Mouse (Mus musculus): ENCODE measurements around the gene Dhrs3. TPM values are rescaled to one million over a fixed set of nuclear protein-coding genes. Genes with fewer than 3 reads are reported as not detected.

Dhrs3 gene
- polyA plus RNA-seq, 1 experiment from 2014 or later: 77.3 TPM

DNA sequence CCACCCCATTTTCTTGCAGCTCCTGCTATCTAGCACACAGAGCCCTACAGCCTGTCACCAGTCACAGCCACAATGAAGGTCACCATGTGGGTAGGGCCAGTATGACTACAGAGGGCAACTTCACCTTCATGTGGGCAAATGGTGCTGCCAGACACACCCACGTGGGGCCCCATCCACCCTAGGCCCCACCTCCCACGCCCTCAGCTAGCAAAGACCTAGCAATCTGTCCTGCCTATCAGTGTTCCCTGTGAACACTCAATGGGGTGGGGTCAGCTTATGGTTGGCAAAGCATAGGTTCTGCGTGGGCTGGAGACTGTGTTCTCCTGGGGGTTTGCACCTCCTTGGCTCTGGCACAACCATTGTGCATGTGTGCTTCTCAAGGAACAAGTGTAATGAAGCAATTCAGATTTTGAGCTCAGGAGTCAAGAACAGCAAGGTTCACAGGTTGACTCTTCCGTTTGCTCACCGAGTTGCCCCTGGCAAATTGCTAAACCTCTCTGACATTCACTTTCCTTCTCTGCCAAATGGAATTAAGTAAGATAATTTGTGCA, 9.0 kb downstream of the Dhrs3 start:
- Histone ChIP-seq H3K9me3 (no peaks in the 10 kb centered on the region), H3K27me3 (replicated peaks) (no peaks in the 10 kb centered on the region), H3K36me3 (peaks cover 15% of the 10 kb centered on the region), H3K4me2 (replicated peaks) (no peak overlapping the region), H3K4me1 (peaks cover 11% of the 10 kb centered on the region), H3K4me3 (no peak overlapping the region), H3K9ac (no peak overlapping the region), H3K27ac (no peak overlapping the region)
- WGBS: 87% methylated on average over 5 of the region's 5 CpGs
- ATAC-seq (ENCODE audit: low FRiP score, low read depth): no peak

DNA sequence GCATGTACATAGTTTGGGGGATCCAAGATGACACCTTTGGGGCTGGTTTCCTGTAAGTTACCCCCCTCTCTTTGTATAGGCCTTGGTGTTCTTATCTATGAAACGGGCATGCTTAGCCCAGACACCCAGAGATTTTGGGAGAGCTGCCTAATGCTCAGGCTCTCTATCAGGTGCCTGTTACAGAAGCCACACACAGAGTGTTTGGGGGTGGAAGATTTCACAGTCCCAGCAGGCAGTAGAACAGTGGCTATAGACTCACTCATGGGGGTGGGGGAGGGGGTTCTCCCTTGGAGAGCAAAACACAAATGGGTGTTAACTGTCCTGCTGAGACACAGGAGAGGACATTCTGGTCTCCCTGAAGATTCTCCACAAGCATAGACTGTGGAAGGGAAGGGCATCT, 10.5 kb downstream of the Dhrs3 start:
- H3K9me3 ChIP-seq: no peaks in the 10 kb centered on the region
- H3K4me2 ChIP-seq (replicated peaks): no peak overlapping the region
- no peaks in the 10 kb centered on the region for H3K27me3 ChIP-seq (replicated peaks)
- 97% methylated on average over 1 of the region's 1 CpGs for WGBS
- no peak for ATAC-seq (ENCODE audit: low FRiP score, low read depth)
- H3K4me1 ChIP-seq: peaks cover 8% of the 10 kb centered on the region; the same call in 1 of the 2 replicates
- peaks cover 15% of the 10 kb centered on the region for H3K36me3 ChIP-seq
- H3K27ac ChIP-seq: no peak overlapping the region
- H3K9ac ChIP-seq: no peak overlapping the region
- no peak overlapping the region for H3K4me3 ChIP-seq

DNA sequence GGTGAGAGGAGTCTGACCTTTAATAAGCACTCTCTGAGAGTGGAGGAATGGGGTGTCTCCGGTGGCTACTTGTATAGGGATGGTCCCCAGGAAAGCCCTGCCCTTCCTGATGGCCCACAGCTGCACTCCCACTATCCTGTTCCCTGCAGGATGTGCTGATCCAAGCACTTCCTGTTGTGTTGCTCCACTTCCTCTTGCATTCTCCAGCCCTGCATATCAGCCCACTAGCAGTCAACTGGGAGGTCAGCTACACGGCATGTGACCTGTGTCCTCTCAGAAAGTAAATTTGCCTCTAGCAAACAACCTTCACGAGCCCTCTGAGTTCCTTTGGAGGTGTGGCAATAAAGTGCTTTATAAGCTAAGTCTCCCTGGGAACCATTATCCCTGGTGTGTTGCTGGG, 11.3 kb downstream of the Dhrs3 start:
- H3K36me3 ChIP-seq: peaks cover 11% of the 10 kb centered on the region; the same call in 1 of the 2 replicates
- H3K4me2 ChIP-seq (replicated peaks): no peak overlapping the region
- no peaks in the 10 kb centered on the region for H3K9me3 ChIP-seq
- no peak for ATAC-seq (ENCODE audit: low FRiP score, low read depth)
- no peak overlapping the region for H3K4me3 ChIP-seq
- WGBS: 66% methylated on average over 3 of the region's 3 CpGs
- H3K9ac ChIP-seq: no peak overlapping the region
- H3K27ac ChIP-seq: no peak overlapping the region
- no peaks in the 10 kb centered on the region for H3K27me3 ChIP-seq (replicated peaks)
- H3K4me1 ChIP-seq: peaks cover 8% of the 10 kb centered on the region; the same call in 1 of the 2 replicates

DNA sequence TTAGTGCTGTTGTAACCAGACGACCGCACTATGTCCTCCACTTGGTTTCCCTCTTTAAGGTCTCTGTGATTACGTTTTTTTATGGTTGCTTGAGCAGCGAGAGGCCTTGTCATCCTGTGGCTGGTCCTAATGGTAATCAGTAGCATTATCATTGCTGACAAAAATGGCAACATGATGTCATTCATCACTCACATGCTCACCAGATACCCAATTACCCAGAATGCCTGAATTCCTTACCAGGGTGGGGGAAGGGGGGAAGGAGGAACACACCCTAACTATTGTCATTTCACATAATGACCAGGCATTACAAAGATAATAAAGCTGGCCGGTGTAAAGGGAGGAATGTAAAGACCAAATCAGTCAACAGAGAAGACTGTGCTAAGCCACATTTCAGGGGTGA, 12.5 kb downstream of the Dhrs3 start:
- Histone ChIP-seq H3K4me1 (peaks cover 8% of the 10 kb centered on the region; the same call in 1 of the 2 replicates), H3K36me3 (peaks cover 6% of the 10 kb centered on the region; the same call in 1 of the 2 replicates), H3K9me3 (no peaks in the 10 kb centered on the region), H3K9ac (no peak overlapping the region), H3K4me2 (replicated peaks) (no peak overlapping the region), H3K27me3 (replicated peaks) (no peaks in the 10 kb centered on the region), H3K4me3 (no peak overlapping the region), H3K27ac (no peak overlapping the region)
- no peak for ATAC-seq (ENCODE audit: low FRiP score, low read depth)
- 42% methylated on average over 5 of the region's 5 CpGs for WGBS

DNA sequence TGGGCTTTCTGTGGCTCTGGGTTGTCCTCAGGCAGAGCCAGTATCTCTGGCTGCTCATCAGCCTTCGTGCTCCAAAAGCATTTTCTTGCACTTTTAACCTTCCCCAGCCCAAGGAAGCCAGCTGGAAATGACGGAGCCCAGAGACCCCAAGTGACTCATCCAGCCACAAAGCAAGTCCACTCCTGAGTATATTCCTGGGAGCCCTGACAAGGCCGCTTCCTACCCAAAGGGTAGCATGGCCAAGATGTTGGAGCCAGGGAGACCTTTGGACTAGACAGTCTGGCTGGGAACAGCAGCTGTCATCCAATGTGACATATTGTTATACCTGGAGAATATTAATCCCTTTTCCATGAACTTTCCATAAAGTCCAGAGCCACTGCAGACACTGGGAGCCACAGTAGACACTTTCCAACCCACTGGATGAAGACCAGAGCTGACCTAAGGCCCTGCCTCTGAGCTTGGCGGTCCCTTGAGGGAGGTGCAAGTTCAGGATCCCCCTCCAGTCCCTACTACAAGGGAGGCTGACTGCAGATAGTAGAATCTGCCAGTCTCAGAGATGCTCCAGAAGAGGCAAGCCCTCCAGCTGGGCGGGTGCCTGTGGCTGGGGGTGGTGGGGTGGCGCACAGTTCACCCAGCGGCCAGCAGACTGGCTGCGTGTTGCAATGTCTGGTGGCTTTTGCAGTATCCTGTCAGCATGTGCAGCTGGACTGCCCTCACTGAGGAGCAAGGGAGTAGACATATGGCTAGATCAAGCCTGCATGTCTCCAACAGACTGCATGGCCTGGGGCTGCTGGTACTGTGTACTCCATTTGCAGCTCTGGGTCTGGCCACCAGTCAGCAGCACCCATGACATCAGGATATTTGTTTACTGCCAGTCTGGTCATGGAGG, 13.6 kb downstream of the Dhrs3 start:
- Histone ChIP-seq H3K9ac (no peak overlapping the region), H3K4me1 (peaks cover 8% of the 10 kb centered on the region; the same call in 1 of the 2 replicates), H3K4me3 (no peak overlapping the region), H3K27ac (no peak overlapping the region), H3K9me3 (no peaks in the 10 kb centered on the region), H3K36me3 (peaks cover 3% of the 10 kb centered on the region; the same call in 1 of the 2 replicates), H3K4me2 (replicated peaks) (no peak overlapping the region), H3K27me3 (replicated peaks) (no peaks in the 10 kb centered on the region)
- peak; percentile 73 for ATAC-seq (ENCODE audit: low FRiP score, low read depth)
- WGBS: 85% methylated on average over 8 of the region's 8 CpGs

DNA sequence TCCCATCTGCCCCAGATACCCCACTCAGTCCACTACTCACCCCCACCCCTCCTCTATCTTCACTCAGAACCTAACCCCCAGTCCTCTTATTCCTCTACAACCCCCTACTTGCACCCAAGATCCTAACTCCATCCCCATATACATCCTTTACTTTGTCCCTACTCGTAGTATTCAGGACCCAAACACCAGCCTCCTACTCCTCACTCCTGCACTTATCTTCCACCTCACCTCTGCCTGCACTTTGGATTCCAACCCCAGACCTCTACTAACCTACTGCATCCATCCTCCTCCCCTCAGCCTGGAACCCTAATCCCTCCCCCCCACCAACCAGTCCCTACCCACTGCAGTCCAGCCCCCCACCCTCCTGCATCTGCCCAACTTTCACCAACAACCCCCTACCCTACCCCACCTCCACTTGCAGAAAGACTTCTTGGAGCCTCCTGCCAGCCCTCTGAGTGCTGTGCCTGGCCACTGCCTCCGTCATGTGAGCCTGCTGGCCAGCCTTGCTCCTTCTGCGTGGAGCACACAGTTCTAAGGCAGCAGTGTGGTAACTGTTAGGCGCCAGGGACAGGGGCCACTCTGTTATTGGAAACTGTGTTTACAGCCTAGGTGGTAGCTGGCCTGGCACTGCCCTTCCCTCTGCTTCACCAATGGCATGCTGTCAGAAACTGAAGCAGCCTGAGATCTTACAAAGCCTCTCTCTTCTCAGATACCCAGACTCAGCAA, 14.5 kb downstream of the Dhrs3 start:
- WGBS: 86% methylated on average over 4 of the region's 4 CpGs
- H3K9me3 ChIP-seq: no peaks in the 10 kb centered on the region
- H3K4me3 ChIP-seq: no peak overlapping the region
- H3K4me1 ChIP-seq: peaks cover 8% of the 10 kb centered on the region; the same call in 1 of the 2 replicates
- H3K27ac ChIP-seq: no peak overlapping the region
- no peak for ATAC-seq (ENCODE audit: low FRiP score, low read depth)
- H3K9ac ChIP-seq: no peak overlapping the region
- H3K36me3 ChIP-seq: peaks cover 3% of the 10 kb centered on the region; the same call in 1 of the 2 replicates
- H3K4me2 ChIP-seq (replicated peaks): no peak overlapping the region
- H3K27me3 ChIP-seq (replicated peaks): no peaks in the 10 kb centered on the region

DNA sequence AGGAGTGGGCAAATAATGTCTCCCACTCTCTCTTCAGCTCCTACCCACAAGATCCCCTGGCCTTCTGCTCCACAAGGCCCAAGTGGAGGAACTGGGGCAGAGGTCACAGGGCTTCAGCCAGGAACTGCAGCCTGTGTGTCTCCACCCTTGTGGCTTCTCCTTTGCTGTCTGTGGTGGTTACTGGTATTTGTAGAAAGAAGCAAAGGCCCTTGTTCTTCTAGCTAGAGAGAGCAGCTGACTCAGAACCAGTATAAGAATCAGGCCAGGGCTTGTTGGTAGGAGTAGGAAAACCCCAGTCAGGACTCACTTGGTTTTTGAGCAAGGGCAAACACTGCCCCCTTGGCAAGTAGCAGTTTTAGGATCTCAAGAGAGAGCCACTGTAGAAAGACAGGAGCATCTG, 16.2 kb downstream of the Dhrs3 start:
- H3K9me3 ChIP-seq: no peaks in the 10 kb centered on the region
- no peaks in the 10 kb centered on the region for H3K27me3 ChIP-seq (replicated peaks)
- H3K4me2 ChIP-seq (replicated peaks): no peak overlapping the region
- no peak overlapping the region for H3K9ac ChIP-seq
- no peak for ATAC-seq (ENCODE audit: low FRiP score, low read depth)
- peaks cover 8% of the 10 kb centered on the region; the same call in 1 of the 2 replicates for H3K4me1 ChIP-seq
- no peak overlapping the region for H3K4me3 ChIP-seq
- H3K36me3 ChIP-seq: peaks cover 3% of the 10 kb centered on the region; the same call in 1 of the 2 replicates
- no peak overlapping the region for H3K27ac ChIP-seq

DNA sequence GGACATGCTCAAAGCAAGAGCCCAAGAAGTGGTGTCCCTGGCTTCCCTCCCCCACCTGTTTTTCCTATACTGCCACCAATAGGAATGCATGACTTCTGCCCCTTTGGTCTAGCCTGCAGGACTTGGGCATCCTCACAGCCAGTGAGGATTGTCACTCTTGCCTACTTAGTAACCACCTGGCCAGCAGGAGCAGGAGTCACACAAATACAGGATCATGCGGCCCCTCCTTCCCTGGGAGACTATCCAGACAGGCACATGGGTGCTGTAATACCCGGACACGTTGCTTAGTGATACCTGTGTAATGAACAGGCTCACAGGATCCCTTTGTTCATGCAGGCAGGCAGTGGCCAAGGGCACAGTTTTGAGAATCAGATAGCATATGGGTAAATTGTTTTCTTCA, 17.7 kb downstream of the Dhrs3 start:
- H3K27ac ChIP-seq: no peak overlapping the region
- peaks cover 8% of the 10 kb centered on the region; the same call in 1 of the 2 replicates for H3K4me1 ChIP-seq
- no peaks in the 10 kb centered on the region for H3K27me3 ChIP-seq (replicated peaks)
- H3K9me3 ChIP-seq: no peaks in the 10 kb centered on the region
- no peak overlapping the region for H3K4me2 ChIP-seq (replicated peaks)
- ATAC-seq (ENCODE audit: low FRiP score, low read depth): no peak
- 85% methylated on average over 3 of the region's 3 CpGs for WGBS
- H3K9ac ChIP-seq: no peak overlapping the region
- no peak overlapping the region for H3K4me3 ChIP-seq
- no peaks in the 10 kb centered on the region; the same call in 1 of the 2 replicates for H3K36me3 ChIP-seq

DNA sequence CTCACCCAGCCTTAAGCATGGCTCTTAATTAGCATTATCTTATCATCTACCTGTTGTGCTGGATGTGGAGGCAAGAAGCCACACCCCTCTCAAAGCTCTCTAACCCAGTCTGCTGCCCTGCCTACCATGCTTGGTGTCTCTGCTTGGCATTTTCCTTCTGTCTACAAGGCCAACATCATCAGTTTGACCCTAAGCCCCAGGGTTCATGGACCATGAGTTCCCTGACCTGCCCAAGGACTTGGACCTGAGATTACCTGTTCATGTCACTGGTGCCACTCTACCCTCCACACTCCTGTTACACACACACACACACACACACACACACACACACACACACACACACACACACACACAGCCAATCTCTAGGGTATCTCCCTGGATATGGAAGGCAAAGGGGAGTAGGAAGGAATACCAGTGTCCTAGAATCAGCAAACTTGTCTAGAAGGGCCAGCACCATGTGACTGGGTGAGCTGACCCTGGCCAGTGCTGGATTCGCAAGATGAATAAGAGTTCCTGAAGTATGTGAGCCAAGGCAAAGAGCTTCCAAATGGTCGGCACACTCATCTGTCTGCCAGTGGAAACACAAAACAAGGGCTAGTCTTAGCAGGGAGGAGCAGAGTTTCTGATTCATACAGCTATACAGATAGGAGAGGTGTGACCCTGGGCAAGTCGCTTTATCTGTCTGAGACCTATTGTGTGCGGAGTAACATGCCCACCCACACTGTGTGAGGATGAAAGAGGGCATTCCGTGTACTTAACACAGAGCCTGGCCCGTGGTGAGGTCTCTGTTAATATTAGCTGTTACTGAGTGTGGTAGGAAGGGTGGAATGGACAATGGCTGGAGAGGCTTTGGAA, 20.9 kb downstream of the Dhrs3 start:
- Histone ChIP-seq H3K9ac (no peak overlapping the region), H3K4me2 (replicated peaks) (no peak overlapping the region), H3K4me1 (no peaks in the 10 kb centered on the region), H3K36me3 (peaks cover 8% of the 10 kb centered on the region), H3K27me3 (replicated peaks) (no peaks in the 10 kb centered on the region), H3K27ac (no peak overlapping the region), H3K4me3 (no peak overlapping the region), H3K9me3 (no peaks in the 10 kb centered on the region)
- WGBS: 94% methylated on average over 6 of the region's 6 CpGs
- no peak for ATAC-seq (ENCODE audit: low FRiP score, low read depth)

DNA sequence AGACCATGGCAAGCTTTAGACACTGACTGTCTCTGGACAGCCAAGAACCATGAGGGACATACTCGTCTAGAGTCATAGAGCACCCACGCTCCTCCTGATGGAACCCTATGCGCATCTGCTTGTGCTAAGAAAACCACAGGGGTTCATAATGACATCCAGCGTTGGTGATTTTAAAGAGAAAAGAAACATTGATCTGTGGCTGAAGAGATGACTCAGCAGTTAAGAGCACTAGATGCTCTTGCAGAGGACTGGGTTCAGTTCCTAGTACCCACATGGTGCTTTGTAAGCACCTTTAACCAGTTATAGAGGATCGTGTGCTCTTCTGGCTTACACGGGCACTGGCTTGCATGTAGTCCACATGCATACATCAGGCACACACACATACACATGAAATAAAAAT, 23.9 kb downstream of the Dhrs3 start:
- H3K9ac ChIP-seq: no peak overlapping the region
- no peaks in the 10 kb centered on the region for H3K9me3 ChIP-seq
- no peaks in the 10 kb centered on the region for H3K4me1 ChIP-seq
- peaks cover 38% of the 10 kb centered on the region for H3K36me3 ChIP-seq
- H3K27me3 ChIP-seq (replicated peaks): no peaks in the 10 kb centered on the region
- H3K4me3 ChIP-seq: no peak overlapping the region
- no peak for ATAC-seq (ENCODE audit: low FRiP score, low read depth)
- 90% methylated on average over 6 of the region's 6 CpGs for WGBS
- H3K4me2 ChIP-seq (replicated peaks): no peak overlapping the region
- no peak overlapping the region for H3K27ac ChIP-seq

DNA sequence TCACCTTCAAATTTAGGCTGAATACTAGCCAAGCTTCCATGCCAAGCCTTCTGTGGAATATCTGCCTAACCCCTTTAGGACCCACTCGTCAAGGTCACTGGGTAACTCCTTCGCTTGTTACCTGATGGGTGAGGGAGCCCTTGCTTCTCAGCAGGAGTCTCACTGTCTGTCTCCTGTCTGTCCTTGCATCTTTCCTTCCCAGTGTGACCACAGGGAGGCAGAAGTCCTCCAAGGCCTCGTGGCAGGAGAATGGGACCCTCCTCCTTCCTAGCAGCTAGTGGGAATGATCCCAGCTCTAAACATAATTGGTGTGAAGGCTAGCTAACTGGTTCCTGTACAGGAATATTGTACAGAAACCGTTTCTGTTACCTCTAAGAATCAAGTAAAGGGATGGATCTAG, 24.5 kb downstream of the Dhrs3 start:
- no peak for ATAC-seq (ENCODE audit: low FRiP score, low read depth)
- Histone ChIP-seq H3K9ac (no peak overlapping the region), H3K4me3 (no peak overlapping the region), H3K27me3 (replicated peaks) (no peaks in the 10 kb centered on the region), H3K9me3 (no peaks in the 10 kb centered on the region), H3K36me3 (peaks cover 40% of the 10 kb centered on the region), H3K4me1 (no peaks in the 10 kb centered on the region), H3K4me2 (replicated peaks) (no peak overlapping the region), H3K27ac (no peak overlapping the region)
- WGBS: 70% methylated on average over 4 of the region's 4 CpGs
